Comparison of ENCODE assay signal across 15 mouse cellular contexts in genomic region chr9:66266237-66267170, GRCm38 (mm10).
DNase-seq lines count a peak whose midpoint lies in the region; ATAC-seq lines count a peak whose summit lies in the region.
"Had no signal": no experiment of that assay in that cellular context is flagged by ENCODE, and none has a peak within 500 bp of the region (broad histone marks: within the 10 kb centered on the region; RNA-seq: fewer than 3 reads in every experiment).

No protein-coding gene starts in this region.

- H3K36me3 ChIP-seq in intestine, embryonic 16.5 days (ENCODE audit: control insufficient read depth, insufficient read depth, low read length) = no peaks in the 10 kb centered on the region
- H3K36me3 ChIP-seq in neural tube, embryonic 15.5 days = no peaks in the 10 kb centered on the region
- H3K36me3 ChIP-seq: embryonic facial prominence, embryonic 13.5 days; limb, embryonic 15.5 days; lung, embryonic 15.5 days had no signal

- peaks cover 12% of the 10 kb centered on the region; the same call in 1 of the 2 replicates for H3K4me1 ChIP-seq in intestine, embryonic 16.5 days (ENCODE audit: control insufficient read depth, insufficient read depth, low read length)
- no peaks in the 10 kb centered on the region for H3K4me1 ChIP-seq in neural tube, embryonic 15.5 days
- H3K4me1 ChIP-seq: embryonic facial prominence, embryonic 13.5 days; lung, embryonic 15.5 days had no signal

- ATAC-seq in frontal cortex, adult (ENCODE audit: low TSS enrichment) = peak; percentile 8; the same call in 1 of the 2 replicates
- ATAC-seq in intestine, embryonic 16.5 days = peak; percentile 84
- no peak for ATAC-seq in neural tube, embryonic 15.5 days (ENCODE audit: low FRiP score)
- ATAC-seq: inflammation-experienced regulatory T-cells, adult 6 months had no signal

- no peaks in the 10 kb centered on the region for H3K27me3 ChIP-seq in intestine, embryonic 16.5 days (replicated peaks; ENCODE audit: control insufficient read depth, insufficient read depth, low read length)
- no peaks in the 10 kb centered on the region for H3K27me3 ChIP-seq in neural tube, embryonic 15.5 days (replicated peaks)
- H3K27me3 ChIP-seq: embryonic facial prominence, embryonic 13.5 days; limb, embryonic 15.5 days; lung, embryonic 15.5 days had no signal

- H3K9me3 ChIP-seq in intestine, embryonic 16.5 days (ENCODE audit: control insufficient read depth, low read length) = no peaks in the 10 kb centered on the region
- no peaks in the 10 kb centered on the region for H3K9me3 ChIP-seq in neural tube, embryonic 15.5 days (replicated peaks)
- H3K9me3 ChIP-seq: embryonic facial prominence, embryonic 13.5 days; limb, embryonic 15.5 days; lung, embryonic 15.5 days had no signal

- H3K9ac ChIP-seq in intestine, embryonic 16.5 days (ENCODE audit: low read depth, low read length) = no peak overlapping the region
- H3K9ac ChIP-seq in neural tube, embryonic 15.5 days (replicated peaks) = no peak overlapping the region
- H3K9ac ChIP-seq: embryonic facial prominence, embryonic 13.5 days; limb, embryonic 15.5 days; lung, embryonic 15.5 days had no signal

- no peak overlapping the region for H3K4me2 ChIP-seq in intestine, embryonic 16.5 days (ENCODE audit: low read depth, low read length)
- H3K4me2 ChIP-seq in neural tube, embryonic 15.5 days = no peak overlapping the region
- H3K4me2 ChIP-seq: embryonic facial prominence, embryonic 13.5 days; limb, embryonic 15.5 days; lung, embryonic 15.5 days had no signal

- H3K27ac ChIP-seq in intestine, embryonic 16.5 days (ENCODE audit: low read length) = peak overlapping the region; percentile 71
- H3K27ac ChIP-seq in neural tube, embryonic 15.5 days (replicated peaks) = no peak overlapping the region
- H3K27ac ChIP-seq: embryonic facial prominence, embryonic 13.5 days; limb, embryonic 15.5 days; lung, embryonic 15.5 days had no signal

- WGBS in intestine, embryonic 16.5 days = 48% methylated on average over 5 of the region's 5 CpGs
- 73% methylated on average over 5 of the region's 5 CpGs for WGBS in neural tube, embryonic 15.5 days

- peak; percentile 15 for DNase-seq in adrenal gland, postnatal 25 days
- no peak for DNase-seq in adrenal gland, postnatal 4 days (ENCODE audit: low spot score in 2 of 2)
- no peak for DNase-seq in frontal cortex, postnatal 14 days (ENCODE audit: low spot score in 2 of 2)
- peak; percentile 46 for DNase-seq in NIH3T3 (ENCODE audit: low read depth)
- no peak for DNase-seq in urinary bladder, postnatal 4 days (ENCODE audit: low spot score in 2 of 2)
- DNase-seq: B cell, adult 2 months; heart, postnatal 4 days; kidney, postnatal 36 days had no signal

- no peak overlapping the region for H3K4me3 ChIP-seq in intestine, embryonic 16.5 days (ENCODE audit: low read length)
- no peak overlapping the region for H3K4me3 ChIP-seq in neural tube, embryonic 15.5 days (replicated peaks)
- H3K4me3 ChIP-seq: embryonic facial prominence, embryonic 13.5 days; limb, embryonic 15.5 days; lung, embryonic 15.5 days had no signal

Comparison
In these comparisons a context has a peak if more than half of its experiments do, and no peak if none do; other contexts are left out.
1. DNase-seq: peak in adrenal gland, postnatal 25 days (single experiment) and NIH3T3 (single experiment); none in adrenal gland, postnatal 4 days (0 of 2), frontal cortex, postnatal 14 days (0 of 2) and urinary bladder, postnatal 4 days (0 of 2).